In genomic region chr8:120113758-120114255, GRCm38 (mm10) we compare ENCODE assay signal across 8 mouse cellular contexts. TPM values are rescaled to one million over a fixed set of nuclear protein-coding genes. Genes with fewer than 3 reads are reported as not detected.
DNase-seq lines count a peak whose midpoint lies in the region; ATAC-seq and TF ChIP-seq lines count a peak whose summit lies in the region.

Gene 6430548M08Rik (plus strand): TSS chr8:120114152.

- under 1% methylated on average over 60 of the region's 61 CpGs for WGBS in kidney, embryonic 14.5 days
- under 1% methylated on average over 58 of the region's 61 CpGs for WGBS in limb, embryonic 15.5 days

- peaks cover 22% of the 10 kb centered on the region for H3K27me3 ChIP-seq in kidney, embryonic 14.5 days (ENCODE audit: control insufficient read depth, insufficient read depth, low read length)
- H3K27me3 ChIP-seq in limb, embryonic 15.5 days = peaks cover 43% of the 10 kb centered on the region

- no peak for TF ChIP-seq CTCF in bone marrow macrophage, adult 2 months (IDR thresholded peaks at IDR 0.05; ENCODE audit: low read depth, low read length)
- no peak for TF ChIP-seq CTCF in embryonic fibroblast, embryonic 13.5 days (IDR thresholded peaks at IDR 0.05; ENCODE audit: borderline replicate concordance, insufficient read depth, low read length)

- TF ChIP-seq POLR2A in bone marrow macrophage, adult 2 months (IDR thresholded peaks at IDR 0.05; ENCODE audit: borderline replicate concordance, low read depth, low read length) = no peak
- peak; percentile 79 for TF ChIP-seq POLR2A in embryonic fibroblast, embryonic 13.5 days (IDR thresholded peaks at IDR 0.05; ENCODE audit: low read depth, low read length)

- ATAC-seq in kidney, embryonic 14.5 days (ENCODE audit: low FRiP score, low TSS enrichment) = peak; percentile 96
- peak; percentile 96 for ATAC-seq in limb, embryonic 15.5 days (ENCODE audit: insufficient number of reproducible peaks, low FRiP score, low TSS enrichment, low read depth)

- H3K4me3 ChIP-seq in bone marrow macrophage, adult 2 months (ENCODE audit: insufficient read depth, low read length) = peak within 1 kb of the TSS; percentile 80
- peak within 1 kb of the TSS; percentile 71 for H3K4me3 ChIP-seq in embryonic fibroblast, embryonic 13.5 days (ENCODE audit: insufficient read depth, low read length)
- peak within 1 kb of the TSS; percentile 70 for H3K4me3 ChIP-seq in kidney, embryonic 14.5 days (ENCODE audit: low read length)
- H3K4me3 ChIP-seq in limb, embryonic 15.5 days = peak within 1 kb of the TSS; percentile 71

- peak; percentile 99 for DNase-seq in A20 (ENCODE audit: low read depth, low spot score)
- DNase-seq in heart, adult 9 months (ENCODE audit: low spot score in 2 of 2) = peak; percentile 99 to 100
- DNase-seq in monocyte, adult 2 months (ENCODE audit: low read depth in 1 of 2, low spot score in 2 of 2) = peak; percentile 98 to 100
- peak; percentile 99 to 100 for DNase-seq in spleen, postnatal 36 days (ENCODE audit: low spot score in 2 of 2)

- no peaks in the 10 kb centered on the region for H3K9me3 ChIP-seq in kidney, embryonic 14.5 days (ENCODE audit: control insufficient read depth, low read length)
- H3K9me3 ChIP-seq in limb, embryonic 15.5 days = no peaks in the 10 kb centered on the region

- no peaks in the 10 kb centered on the region for H3K36me3 ChIP-seq in kidney, embryonic 14.5 days (ENCODE audit: control insufficient read depth, insufficient read depth, low read length)
- no peaks in the 10 kb centered on the region for H3K36me3 ChIP-seq in limb, embryonic 15.5 days

- peak within 1 kb of the TSS; percentile 67 for H3K4me2 ChIP-seq in kidney, embryonic 14.5 days (replicated peaks; ENCODE audit: low read depth, low read length)
- H3K4me2 ChIP-seq in limb, embryonic 15.5 days = peak within 1 kb of the TSS; percentile 98

- H3K4me1 ChIP-seq in bone marrow macrophage, adult 2 months (ENCODE audit: control insufficient read depth, insufficient read depth, low read length) = peaks cover 63% of the 10 kb centered on the region
- H3K4me1 ChIP-seq in embryonic fibroblast, embryonic 13.5 days (ENCODE audit: control insufficient read depth, insufficient read depth, low read length) = peaks cover 5% of the 10 kb centered on the region; the same call in 1 of the 2 replicates
- peaks cover 12% of the 10 kb centered on the region; the same call in 1 of the 2 replicates for H3K4me1 ChIP-seq in kidney, embryonic 14.5 days (ENCODE audit: control insufficient read depth, insufficient read depth, low read length)
- H3K4me1 ChIP-seq in limb, embryonic 15.5 days = peaks cover 13% of the 10 kb centered on the region

- H3K9ac ChIP-seq in kidney, embryonic 14.5 days (ENCODE audit: low read depth, low read length) = peak within 1 kb of the TSS; percentile 63
- H3K9ac ChIP-seq in limb, embryonic 15.5 days = peak within 1 kb of the TSS; percentile 60

- peak within 1 kb of the TSS; percentile 98 for H3K27ac ChIP-seq in bone marrow macrophage, adult 2 months (ENCODE audit: insufficient read depth, low read depth, low read length)
- peak within 1 kb of the TSS; percentile 71 for H3K27ac ChIP-seq in embryonic fibroblast, embryonic 13.5 days (ENCODE audit: insufficient read depth, low read length)
- H3K27ac ChIP-seq in kidney, embryonic 14.5 days (ENCODE audit: low read depth, low read length) = peak within 1 kb of the TSS; percentile 76
- H3K27ac ChIP-seq in limb, embryonic 15.5 days = peak within 1 kb of the TSS; percentile 90

RNA-seq across cellular contexts. Expression of gene 6430548M08Rik, which starts in this region (rescaled TPM):
- 40.4 and 43.2 TPM in 2 replicates for polyA plus RNA-seq in bone marrow macrophage, adult 2 months (2012; ENCODE audit: insufficient read depth, insufficient read length, missing spikeins)
- polyA plus RNA-seq in embryonic fibroblast, embryonic 13.5 days (2011; ENCODE audit: insufficient read length, low read depth, missing spikeins) = 2.9 and 6.5 TPM in 2 replicates
- 2.4 and 3.9 TPM in 2 replicates for polyA plus RNA-seq in kidney, embryonic 14.5 days (2014; fragmentation: Nextera tagmentation; extraction: Ambion mirVana)
- polyA plus RNA-seq in limb, embryonic 15.5 days (2015; fragmentation: Nextera tagmentation; extraction: Ambion mirVana) = 7.6 and 8.7 TPM in 2 replicates

Comparison
In these comparisons a context has a peak if more than half of its experiments do, and no peak if none do; other contexts are left out.
1. Peak in every context shown above with its lines: DNase-seq, ATAC-seq, H3K4me3 ChIP-seq and H3K27ac ChIP-seq.